Comparison of ENCODE assay signal across 10 mouse cellular contexts in genomic region chr17:44597918-44598504, GRCm38 (mm10).
DNase-seq lines count a peak whose midpoint lies in the region; ATAC-seq and TF ChIP-seq lines count a peak whose summit lies in the region.
"Had no signal": no experiment of that assay in that cellular context is flagged by ENCODE, and none has a peak within 500 bp of the region (broad histone marks: within the 10 kb centered on the region; RNA-seq: fewer than 3 reads in every experiment).

No protein-coding gene starts in this region.

- H3K27ac ChIP-seq in hindbrain, postnatal 0 days = no peak overlapping the region
- no peak overlapping the region for H3K27ac ChIP-seq in hindbrain, embryonic 10.5 days

- no peaks in the 10 kb centered on the region for H3K36me3 ChIP-seq in hindbrain, postnatal 0 days (ENCODE audit: insufficient read depth, low read length)
- H3K36me3 ChIP-seq in hindbrain, embryonic 10.5 days = no peaks in the 10 kb centered on the region

- no peak for TF ChIP-seq CTCF in hindbrain, postnatal 0 days (IDR thresholded peaks at IDR 0.05; ENCODE audit: low read depth)

- no peak for ATAC-seq in hindbrain, postnatal 0 days
- ATAC-seq: activated CD4-positive, CD25-positive, alpha-beta regulatory T cell, adult 4 months had no signal

- WGBS in hindbrain, postnatal 0 days = 30% methylated on average over 8 of the region's 8 CpGs
- 67% methylated on average over 8 of the region's 8 CpGs for WGBS in hindbrain, embryonic 10.5 days

- no peaks in the 10 kb centered on the region for H3K9me3 ChIP-seq in hindbrain, postnatal 0 days (ENCODE audit: low read length)
- H3K9me3 ChIP-seq in hindbrain, embryonic 10.5 days = no peaks in the 10 kb centered on the region

- peak overlapping the region; percentile 5; the same call in 1 of the 2 replicates for H3K4me2 ChIP-seq in hindbrain, postnatal 0 days (ENCODE audit: low read depth, low read length)

- peak; percentile 12 for DNase-seq in hindbrain, postnatal 0 days (ENCODE audit: low spot score)
- DNase-seq in hindbrain, embryonic 10.5 days (ENCODE audit: low spot score) = no peak
- peak; percentile 61 for DNase-seq in NIH3T3 (ENCODE audit: low read depth)
- peak; percentile 38 for DNase-seq in gastrocnemius, postnatal 14 days
- peak; percentile 57 for DNase-seq in layer of hippocampus, adult 9-11 months
- no peak for DNase-seq in adrenal gland, adult 18-20 months (ENCODE audit: low spot score in 2 of 2)
- no peak for DNase-seq in right cerebral cortex, postnatal 4 days
- no peak for DNase-seq in retina, embryonic 14.5 days (ENCODE audit: low spot score)
- DNase-seq: cerebellum, adult 11-12 months had no signal

- H3K9ac ChIP-seq in hindbrain, postnatal 0 days (replicated peaks; ENCODE audit: low read length) = no peak overlapping the region

- 0 out of 2 replicates have a peak, but pooled peaks cover 5% of the 10 kb centered on the region for H3K4me1 ChIP-seq in hindbrain, postnatal 0 days (ENCODE audit: insufficient read depth, low read length)
- H3K4me1 ChIP-seq in hindbrain, embryonic 10.5 days (replicated peaks) = peaks cover 6% of the 10 kb centered on the region

- no peak overlapping the region for H3K4me3 ChIP-seq in hindbrain, postnatal 0 days (ENCODE audit: low read length)
- H3K4me3 ChIP-seq in hindbrain, embryonic 10.5 days = no peak overlapping the region

- intact Hi-C loops in gastrocnemius, postnatal 14 days (cut with DNase I; ENCODE audit: low total_unique reads) = no loop called here

- no peaks in the 10 kb centered on the region for H3K27me3 ChIP-seq in hindbrain, postnatal 0 days (ENCODE audit: insufficient read depth, low read length)
- no peaks in the 10 kb centered on the region for H3K27me3 ChIP-seq in hindbrain, embryonic 10.5 days (ENCODE audit: insufficient read depth, poor library complexity, severe bottlenecking)

Comparison
In these comparisons a context has a peak if more than half of its experiments do, and no peak if none do; other contexts are left out.
1. DNase-seq: peak in hindbrain, postnatal 0 days (single experiment), NIH3T3 (single experiment), gastrocnemius, postnatal 14 days (single experiment) and layer of hippocampus, adult 9-11 months (single experiment); none in hindbrain, embryonic 10.5 days (single experiment), adrenal gland, adult 18-20 months (0 of 2), right cerebral cortex, postnatal 4 days (single experiment) and retina, embryonic 14.5 days (single experiment).